Mouse (Mus musculus): ENCODE measurements around the gene Nr6a1. TPM values are rescaled to one million over a fixed set of nuclear protein-coding genes. Genes with fewer than 3 reads are reported as not detected.

Gene Nr6a1
- polyA plus RNA-seq, 1 experiment from 2014 or later = 5.2 TPM

GRCm38 (mm10) chr2:38718676-38719075, 208.8 kb downstream of the Nr6a1 start:
- ATAC-seq (ENCODE audit: low FRiP score, low read depth) = no peak
- 73% methylated on average over 8 of the region's 8 CpGs for WGBS
- no peak overlapping the region for H3K4me2 ChIP-seq (replicated peaks)
- no peaks in the 10 kb centered on the region for H3K36me3 ChIP-seq
- peaks cover 7% of the 10 kb centered on the region for H3K27me3 ChIP-seq (replicated peaks)
- no peak overlapping the region for H3K27ac ChIP-seq
- no peaks in the 10 kb centered on the region for H3K9me3 ChIP-seq
- H3K4me3 ChIP-seq = no peak overlapping the region
- no peak overlapping the region for H3K9ac ChIP-seq
- peaks cover 3% of the 10 kb centered on the region; the same call in 1 of the 2 replicates for H3K4me1 ChIP-seq

DNA sequence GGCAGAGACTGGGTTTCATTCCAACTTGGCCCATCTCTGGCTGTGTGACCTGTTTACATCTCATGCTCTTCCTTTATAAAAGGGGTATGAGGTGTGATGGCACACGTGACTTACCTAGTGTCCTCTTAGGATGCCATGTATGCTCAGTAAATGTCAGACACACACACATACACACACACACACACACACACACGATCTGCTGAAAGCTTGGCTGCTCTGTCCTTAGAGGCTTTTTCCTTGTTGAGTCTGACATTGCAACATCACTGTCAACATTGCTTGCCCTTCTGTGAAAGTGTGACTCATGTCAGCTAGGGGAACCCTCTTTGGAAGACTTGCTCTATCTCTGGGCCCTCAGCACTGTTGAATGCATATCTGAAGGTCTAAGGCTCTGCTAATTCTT, 210.1 kb downstream of the Nr6a1 start:
- no peak overlapping the region for H3K9ac ChIP-seq
- peaks cover 3% of the 10 kb centered on the region; the same call in 1 of the 2 replicates for H3K4me1 ChIP-seq
- no peak overlapping the region for H3K4me3 ChIP-seq
- no peak overlapping the region for H3K4me2 ChIP-seq (replicated peaks)
- WGBS = 86% methylated on average over 2 of the region's 2 CpGs
- no peak for ATAC-seq (ENCODE audit: low FRiP score, low read depth)
- H3K36me3 ChIP-seq = no peaks in the 10 kb centered on the region
- H3K27ac ChIP-seq = no peak overlapping the region
- H3K9me3 ChIP-seq = no peaks in the 10 kb centered on the region
- H3K27me3 ChIP-seq (replicated peaks) = peaks cover 19% of the 10 kb centered on the region

GRCm38 (mm10) chr2:38714324-38714723, 213.2 kb downstream of the Nr6a1 start, which contains the start of gene Nr5a1:
Nr5a1 (minus strand) TSS chr2:38714542.
- Histone ChIP-seq H3K4me1 (peaks cover 21% of the 10 kb centered on the region), H3K36me3 (no peaks in the 10 kb centered on the region), H3K27me3 (replicated peaks) (peaks cover 50% of the 10 kb centered on the region), H3K9ac (no peak within 1 kb of the TSS), H3K9me3 (no peaks in the 10 kb centered on the region), H3K27ac (no peak within 1 kb of the TSS), H3K4me2 (replicated peaks) (no peak within 1 kb of the TSS), H3K4me3 (no peak within 1 kb of the TSS)
- 89% methylated on average over 13 of the region's 13 CpGs for WGBS
- no peak for ATAC-seq (ENCODE audit: low FRiP score, low read depth)

GRCm38 (mm10) chr2:38713596-38713995, 213.9 kb downstream of the Nr6a1 start:
- no peak overlapping the region for H3K4me3 ChIP-seq
- no peaks in the 10 kb centered on the region for H3K9me3 ChIP-seq
- peaks cover 58% of the 10 kb centered on the region for H3K27me3 ChIP-seq (replicated peaks)
- H3K36me3 ChIP-seq = no peaks in the 10 kb centered on the region
- H3K4me1 ChIP-seq = peaks cover 26% of the 10 kb centered on the region
- H3K9ac ChIP-seq = no peak overlapping the region
- no peak overlapping the region for H3K27ac ChIP-seq
- WGBS = 71% methylated on average over 3 of the region's 3 CpGs
- no peak overlapping the region for H3K4me2 ChIP-seq (replicated peaks)
- no peak for ATAC-seq (ENCODE audit: low FRiP score, low read depth)

DNA sequence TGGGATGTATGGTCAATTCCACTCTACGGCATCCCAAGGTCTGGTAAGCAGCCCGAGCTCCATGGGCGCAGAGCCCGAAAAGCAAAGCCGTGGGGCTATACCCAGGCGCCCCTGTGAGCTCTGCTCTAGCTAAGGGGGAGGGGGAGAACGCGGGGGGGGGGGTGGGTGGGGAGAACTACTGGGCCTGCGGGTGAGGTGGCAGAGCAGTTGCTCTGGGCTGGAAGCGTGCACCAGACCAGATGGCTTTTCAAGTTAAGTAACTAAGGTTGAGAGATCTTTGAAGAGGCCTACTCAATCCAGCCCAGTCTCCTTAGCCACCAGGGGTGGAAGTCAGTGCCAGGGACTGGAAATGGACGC, 214.7 kb downstream of the Nr6a1 start:
- peaks cover 66% of the 10 kb centered on the region for H3K27me3 ChIP-seq (replicated peaks)
- no peak for ATAC-seq (ENCODE audit: low FRiP score, low read depth)
- H3K27ac ChIP-seq = no peak overlapping the region
- no peak overlapping the region for H3K4me3 ChIP-seq
- no peak overlapping the region for H3K9ac ChIP-seq
- no peaks in the 10 kb centered on the region for H3K9me3 ChIP-seq
- WGBS = 30% methylated on average over 10 of the region's 11 CpGs
- H3K4me2 ChIP-seq (replicated peaks) = no peak overlapping the region
- H3K36me3 ChIP-seq = no peaks in the 10 kb centered on the region
- peaks cover 26% of the 10 kb centered on the region for H3K4me1 ChIP-seq

GRCm38 (mm10) chr2:38712076-38712768, 215.3 kb downstream of the Nr6a1 start:
- Histone ChIP-seq H3K27ac (no peak overlapping the region), H3K4me3 (peak overlapping the region; percentile 27), H3K36me3 (no peaks in the 10 kb centered on the region), H3K4me2 (replicated peaks) (peak overlapping the region; percentile 56), H3K9ac (no peak overlapping the region), H3K4me1 (peaks cover 26% of the 10 kb centered on the region), H3K27me3 (replicated peaks) (peaks cover 71% of the 10 kb centered on the region), H3K9me3 (no peaks in the 10 kb centered on the region)
- peak; percentile 24; the same call in 1 of the 2 replicates for ATAC-seq (ENCODE audit: low FRiP score, low read depth)
- 3% methylated on average over 58 of the region's 58 CpGs for WGBS

DNA sequence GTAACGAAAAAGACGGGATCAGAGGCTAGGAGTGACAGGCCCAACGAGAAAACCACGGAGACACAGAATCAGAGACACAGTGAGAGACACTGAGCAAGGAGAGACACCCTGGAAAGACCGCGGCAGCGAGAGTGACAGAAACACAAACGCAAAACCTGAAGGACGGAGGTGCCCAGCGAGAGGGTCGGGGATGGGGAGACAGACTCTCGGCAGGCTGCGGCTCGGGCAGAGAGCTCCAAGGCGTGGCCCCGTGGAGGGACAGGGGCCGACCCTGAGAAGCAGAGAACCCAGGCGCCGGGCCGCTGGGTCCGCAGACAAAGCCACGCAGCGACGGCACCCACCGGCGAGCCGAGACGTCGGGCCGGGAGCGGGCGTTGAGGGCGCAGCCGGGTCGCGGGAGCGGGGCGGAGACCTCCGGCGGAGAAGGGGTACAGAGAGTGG, 216.0 kb downstream of the Nr6a1 start:
- no peak; the same call in 1 of the 2 replicates for ATAC-seq (ENCODE audit: low FRiP score, low read depth)
- Histone ChIP-seq H3K4me2 (replicated peaks) (peak overlapping the region; percentile 56), H3K36me3 (no peaks in the 10 kb centered on the region), H3K9ac (no peak overlapping the region), H3K27me3 (replicated peaks) (peaks cover 79% of the 10 kb centered on the region), H3K9me3 (no peaks in the 10 kb centered on the region), H3K4me1 (peaks cover 26% of the 10 kb centered on the region), H3K27ac (no peak overlapping the region), H3K4me3 (peak overlapping the region; percentile 27)
- WGBS = 2% methylated on average over 40 of the region's 40 CpGs

GRCm38 (mm10) chr2:38710304-38711241, 216.9 kb downstream of the Nr6a1 start:
- H3K9me3 ChIP-seq = no peaks in the 10 kb centered on the region
- no peaks in the 10 kb centered on the region for H3K36me3 ChIP-seq
- H3K4me3 ChIP-seq = peak overlapping the region; percentile 29
- peak overlapping the region; percentile 55 for H3K4me2 ChIP-seq (replicated peaks)
- 0 out of 2 replicates have a peak overlapping the region, but pooled peaks have one; percentile 33 for H3K9ac ChIP-seq
- 0 out of 2 replicates have a peak, but pooled peaks have one; percentile 26 for ATAC-seq (ENCODE audit: low FRiP score, low read depth)
- WGBS = under 1% methylated on average over 75 of the region's 75 CpGs
- no peak overlapping the region for H3K27ac ChIP-seq
- peaks cover 26% of the 10 kb centered on the region for H3K4me1 ChIP-seq
- peaks cover 88% of the 10 kb centered on the region for H3K27me3 ChIP-seq (replicated peaks)

DNA sequence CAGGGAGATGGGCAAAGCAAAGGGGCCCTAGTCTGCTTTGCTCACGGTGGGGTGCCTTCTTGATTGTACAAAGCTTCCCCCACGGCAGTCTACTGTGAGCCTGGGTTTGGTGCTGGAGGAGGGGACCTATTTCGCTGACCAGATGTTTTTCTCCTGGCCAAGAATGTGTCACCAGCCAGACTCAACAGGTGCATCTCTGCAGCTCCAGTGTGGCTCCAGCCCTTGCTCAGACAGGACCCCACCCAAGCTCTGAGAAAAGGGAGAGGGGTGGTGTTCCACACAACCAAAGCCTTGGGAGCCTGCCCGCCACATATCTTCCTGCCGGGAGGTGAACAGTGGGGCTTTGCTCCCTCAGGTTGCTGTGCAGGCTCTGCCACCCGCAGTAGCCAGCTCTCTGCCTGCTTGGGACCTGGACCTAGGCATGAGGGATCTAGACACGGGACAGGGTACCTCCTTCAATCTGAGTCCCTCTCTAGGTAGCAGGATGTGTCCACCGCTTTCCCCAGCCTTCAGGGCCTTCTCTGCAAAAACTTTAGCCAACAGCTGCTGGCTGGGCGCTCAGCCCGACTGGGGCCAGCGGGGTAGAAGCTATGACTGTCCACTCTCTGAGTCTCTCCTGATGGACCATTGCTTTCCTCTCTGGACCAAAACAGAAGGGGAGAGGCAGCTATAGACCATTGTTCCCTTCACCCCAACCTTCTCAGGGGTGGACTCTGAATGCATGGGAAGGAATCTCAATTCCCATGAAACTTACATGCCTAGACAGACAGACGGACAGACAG, 218.4 kb downstream of the Nr6a1 start:
- H3K4me1 ChIP-seq = peaks cover 26% of the 10 kb centered on the region
- H3K9ac ChIP-seq = no peak overlapping the region
- H3K4me3 ChIP-seq = no peak overlapping the region
- peaks cover 86% of the 10 kb centered on the region for H3K27me3 ChIP-seq (replicated peaks)
- no peak overlapping the region for H3K4me2 ChIP-seq (replicated peaks)
- H3K27ac ChIP-seq = no peak overlapping the region
- H3K36me3 ChIP-seq = no peaks in the 10 kb centered on the region
- 28% methylated on average over 12 of the region's 12 CpGs for WGBS
- no peaks in the 10 kb centered on the region for H3K9me3 ChIP-seq
- no peak for ATAC-seq (ENCODE audit: low FRiP score, low read depth)

DNA sequence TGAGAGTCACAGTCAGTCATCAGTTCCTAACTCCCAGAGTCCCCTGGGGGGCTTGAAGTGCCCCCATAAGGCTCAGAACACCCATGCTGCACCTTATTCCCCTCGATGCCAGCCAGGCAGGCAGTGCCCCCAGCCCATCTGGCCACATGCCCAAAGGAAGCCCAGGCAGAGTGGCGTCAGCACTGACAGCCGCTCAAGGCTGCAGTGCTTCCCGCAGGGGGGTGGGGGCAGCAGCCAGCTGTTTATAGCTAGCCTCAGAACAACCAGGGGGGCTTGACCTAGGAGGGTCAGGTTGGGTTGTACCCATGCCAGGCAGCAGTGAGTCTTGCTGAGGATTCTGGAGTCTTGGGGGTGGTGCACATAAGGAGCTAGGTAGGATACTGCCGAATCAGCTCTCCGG, 220.8 kb downstream of the Nr6a1 start:
- Histone ChIP-seq H3K9me3 (no peaks in the 10 kb centered on the region), H3K27ac (no peak overlapping the region), H3K4me3 (no peak overlapping the region), H3K4me1 (peaks cover 20% of the 10 kb centered on the region), H3K27me3 (replicated peaks) (peaks cover 70% of the 10 kb centered on the region), H3K9ac (no peak overlapping the region), H3K36me3 (no peaks in the 10 kb centered on the region), H3K4me2 (replicated peaks) (no peak overlapping the region)
- ATAC-seq (ENCODE audit: low FRiP score, low read depth) = no peak
- WGBS = 50% methylated on average over 6 of the region's 6 CpGs

- H3K27ac ChIP-seq = no peak overlapping the region
- H3K4me1 ChIP-seq = 0 out of 2 replicates have a peak, but pooled peaks cover 6% of the 10 kb centered on the region
- H3K36me3 ChIP-seq = no peaks in the 10 kb centered on the region
- no peak overlapping the region for H3K9ac ChIP-seq
- H3K4me2 ChIP-seq (replicated peaks) = no peak overlapping the region
- H3K9me3 ChIP-seq = no peaks in the 10 kb centered on the region
- 67% methylated on average over 4 of the region's 4 CpGs for WGBS
- H3K27me3 ChIP-seq (replicated peaks) = peaks cover 60% of the 10 kb centered on the region
- no peak overlapping the region for H3K4me3 ChIP-seq
- no peak for ATAC-seq (ENCODE audit: low FRiP score, low read depth)
Measured at GRCm38 (mm10) chr2:38705036-38705435, 222.5 kb downstream of the Nr6a1 start.

Measured in neural tube, embryonic 12.5 days (tissue).